Mouse (Mus musculus) C2C12 (cell line): ENCODE results near the gene Bak1. TPM values are rescaled to one million over a fixed set of nuclear protein-coding genes. Genes with fewer than 3 reads are reported as not detected.

ENCODE experiments used
- H3K27me3 ChIP-seq: one replicate; pipeline ENCODE4 v1.6.1; 2011; ENCODE audit not compliant: control insufficient read depth, insufficient read depth, insufficient read length
- H3K36me3 ChIP-seq: one replicate; pipeline ENCODE4 v1.6.1; 2011; ENCODE audit not compliant: control insufficient read depth, insufficient read depth
- H3K4me3 ChIP-seq: one replicate; pipeline ENCODE4 v1.5.1; 2011; ENCODE audit warnings: mild to moderate bottlenecking, control low read depth; ENCODE audit not compliant: poor library complexity, insufficient read depth, severe bottlenecking
- H3K79me2 ChIP-seq: one replicate; pipeline ENCODE4 v1.6.1; 2011; ENCODE audit not compliant: control insufficient read depth, insufficient read depth
- H3K79me3 ChIP-seq: one replicate; pipeline ENCODE4 v1.6.1; 2011; ENCODE audit warnings: low read depth, control low read depth
- H3ac ChIP-seq: one replicate; pipeline ENCODE3; 2011; ENCODE audit warnings: low read depth; ENCODE audit not compliant: control insufficient read depth, insufficient read length
- CEBPB ChIP-seq: IDR thresholded peaks from one replicate; pipeline ENCODE4 v1.6.1; 2011; ENCODE audit warnings: low read depth, mild to moderate bottlenecking, control low read depth, moderate library complexity
- CTCF ChIP-seq: IDR thresholded peaks from one replicate; pipeline ENCODE4 v1.5.1; 2011; ENCODE audit not compliant: control insufficient read depth, insufficient read depth, insufficient read length
- FOSL1 ChIP-seq: IDR thresholded peaks from one replicate; pipeline ENCODE4 v1.8.0; 2011; ENCODE audit warnings: mild to moderate bottlenecking, low read length; ENCODE audit not compliant: poor library complexity, insufficient read depth, severe bottlenecking
- MAX ChIP-seq: IDR thresholded peaks from one replicate; pipeline ENCODE4 v1.6.1; 2011; ENCODE audit warnings: mild to moderate bottlenecking, control low read depth
- MYOD1 ChIP-seq: IDR thresholded peaks from one replicate; pipeline ENCODE4 v1.6.1; 2011; ENCODE audit warnings: low read depth; ENCODE audit not compliant: control insufficient read depth, insufficient read length
- MYOG ChIP-seq: IDR thresholded peaks from one replicate; pipeline ENCODE4 v1.6.1; 2011; ENCODE audit not compliant: control insufficient read depth, insufficient read length; ENCODE audit errors: extremely low read depth
- USF1 ChIP-seq: IDR thresholded peaks from one replicate; pipeline ENCODE4 v1.6.1; 2011; ENCODE audit warnings: low read depth, mild to moderate bottlenecking, control low read depth, moderate library complexity
- long read RNA-seq, 2 experiments: library from polyadenylated mRNA; unstranded; transcript quantifications; one replicate each; pipeline ENCODE4 v2.0.0; 2019 to 2020
- polyA plus RNA-seq: library from polyadenylated mRNA; unstranded; fragments of >200 nt; fragmentation: generic; extraction: Trizol; gene quantifications from one replicate; pipeline ENCODE4 v1.2.1, GENCODE M21; 2012; ENCODE audit warnings: missing spikeins

Gene Bak1
- 95.1 TPM for polyA plus RNA-seq
- long read RNA-seq, experiment 1, partial matches to known transcripts, result 0 of 8 reads
- long read RNA-seq, experiment 1, other reads (novel, unspliced or antisense), result 7 of 8 reads
- long read RNA-seq, experiment 2, transcript Bak1-202 (6 exons, 2,387 nt), result major isoform, 17 of 18 reads
- long read RNA-seq, experiment 2, partial matches to known transcripts, result 0 of 18 reads
- long read RNA-seq, experiment 2, other reads (novel, unspliced or antisense), result 1 of 18 reads

GRCm38 (mm10) chr17:27028909-27029308, at the start of gene Bak1:
Gene Bak1, minus strand, starts transcription at chr17:27029009.
- TF ChIP-seq CEBPB (no peak), FOSL1 (no peak), MAX (no peak), USF1 (no peak), MYOD1 (no peak)
- Histone ChIP-seq H3K4me3 (peak within 1 kb of the TSS; percentile 92), H3ac (peak within 1 kb of the TSS; percentile 85)

GRCm38 (mm10) chr17:27078499-27078898, 49.7 kb upstream of the Bak1 start:
- Histone ChIP-seq H3K4me3 (no peak overlapping the region), H3K79me3 (peaks cover 9% of the 10 kb centered on the region), H3K36me3 (peaks cover 6% of the 10 kb centered on the region), H3K79me2 (peaks cover 47% of the 10 kb centered on the region), H3K27me3 (no peaks in the 10 kb centered on the region), H3ac (no peak overlapping the region)
- TF ChIP-seq CTCF (no peak), MYOD1 (no peak), CEBPB (no peak), FOSL1 (no peak), MAX (no peak), USF1 (no peak), MYOG (no peak)

More at GRCm38 (mm10) chr17:27028909-27029308, at the start of gene Bak1:
- H3K36me3 ChIP-seq, result peaks cover 22% of the 10 kb centered on the region
- H3K79me2 ChIP-seq, result peaks cover 29% of the 10 kb centered on the region
- H3K79me3 ChIP-seq, result peaks cover 24% of the 10 kb centered on the region
- H3K27me3 ChIP-seq, result no peaks in the 10 kb centered on the region

- H3K79me3 ChIP-seq, result peaks cover 9% of the 10 kb centered on the region
- peaks cover 6% of the 10 kb centered on the region for H3K36me3 ChIP-seq
- no peak overlapping the region for H3ac ChIP-seq
- H3K27me3 ChIP-seq, result no peaks in the 10 kb centered on the region
- no peak for TF ChIP-seq MAX
- no peak for TF ChIP-seq CTCF
- TF ChIP-seq FOSL1, result no peak
- no peak for TF ChIP-seq CEBPB
- TF ChIP-seq USF1, result no peak
- no peak for TF ChIP-seq MYOG
- no peak for TF ChIP-seq MYOD1
- H3K79me2 ChIP-seq, result peaks cover 50% of the 10 kb centered on the region
- no peak overlapping the region for H3K4me3 ChIP-seq
These were observed 49.1 kb upstream of the Bak1 start for GRCm38 (mm10) chr17:27077920-27078319.

- Histone ChIP-seq H3K36me3 (peaks cover 6% of the 10 kb centered on the region), H3K4me3 (no peak overlapping the region), H3K79me3 (peaks cover 9% of the 10 kb centered on the region), H3K27me3 (no peaks in the 10 kb centered on the region), H3K79me2 (peaks cover 57% of the 10 kb centered on the region), H3ac (no peak overlapping the region)
- TF ChIP-seq MAX (no peak), FOSL1 (no peak), CTCF (no peak), CEBPB (no peak), USF1 (no peak), MYOD1 (no peak), MYOG (no peak)
These were observed 48.3 kb upstream of the Bak1 start for GRCm38 (mm10) chr17:27077133-27077532.

- TF ChIP-seq MAX (no peak), USF1 (no peak), MYOD1 (no peak), CTCF (no peak)
- Histone ChIP-seq H3K27me3 (no peaks in the 10 kb centered on the region), H3K79me3 (peaks cover 16% of the 10 kb centered on the region), H3K4me3 (no peak overlapping the region), H3K79me2 (peaks cover 65% of the 10 kb centered on the region), H3K36me3 (peaks cover 6% of the 10 kb centered on the region), H3ac (no peak overlapping the region)
These were observed 46.3 kb upstream of the Bak1 start for GRCm38 (mm10) chr17:27074849-27075745.

GRCm38 (mm10) chr17:27074236-27074635, 45.4 kb upstream of the Bak1 start:
- Histone ChIP-seq H3ac (no peak overlapping the region), H3K79me2 (peaks cover 62% of the 10 kb centered on the region), H3K4me3 (no peak overlapping the region), H3K27me3 (no peaks in the 10 kb centered on the region), H3K79me3 (peaks cover 19% of the 10 kb centered on the region), H3K36me3 (peaks cover 6% of the 10 kb centered on the region)
- TF ChIP-seq CEBPB (no peak), MAX (no peak), USF1 (no peak), MYOD1 (no peak), FOSL1 (no peak), MYOG (no peak), CTCF (no peak)
